Mouse (Mus musculus) lung, postnatal 0 days (tissue): Measurements from ENCODE around the gene Scfd2. TPM values are rescaled to one million over a fixed set of nuclear protein-coding genes. Genes with fewer than 3 reads are reported as not detected.

Source experiments
- ATAC-seq: fragments of 200-750 bp; cut with Nextera tagmentation; 2 replicates; pipeline ENCODE4 v1.8.0; 2017; ENCODE audit warnings: moderate library complexity
- DNase-seq: peaks from one replicate; pipeline ENCODE4 v3.0.0-alpha.2; 2016; ENCODE audit warnings: low spot score
- H3K27ac ChIP-seq: fragments of 300-500 bp; sonication (generic); 2 replicates; pipeline ENCODE4 v1.5.1; 2014; ENCODE audit warnings: antibody characterized with exemption, mild to moderate bottlenecking, low read length, mixed read lengths
- H3K27me3 ChIP-seq: fragments of 300-500 bp; sonication (generic); replicated peaks from 2 replicates; pipeline ENCODE4 v1.6.1; 2014; ENCODE audit warnings: low read length, mixed read lengths; ENCODE audit not compliant: insufficient read depth
- H3K36me3 ChIP-seq: fragments of 300-500 bp; sonication (generic); 2 replicates; pipeline ENCODE4 v1.6.1; 2014; ENCODE audit warnings: low read length, mixed read lengths; ENCODE audit not compliant: insufficient read depth
- H3K4me1 ChIP-seq: fragments of 300-500 bp; sonication (generic); 2 replicates; pipeline ENCODE4 v1.6.1; 2014; ENCODE audit warnings: antibody characterized with exemption, low read depth, low read length, mixed read lengths; ENCODE audit not compliant: insufficient read depth
- H3K4me2 ChIP-seq: fragments of 300-500 bp; sonication (generic); replicated peaks from 2 replicates; pipeline ENCODE4 v1.6.1; 2014; ENCODE audit warnings: low read depth, mild to moderate bottlenecking, low read length, moderate library complexity, mixed read lengths
- H3K4me3 ChIP-seq: fragments of 300-500 bp; sonication (generic); 2 replicates; pipeline ENCODE4 v1.5.1; 2014; ENCODE audit warnings: low read depth, low read length
- H3K9ac ChIP-seq: fragments of 300-500 bp; sonication (generic); replicated peaks from 2 replicates; pipeline ENCODE4 v1.6.1; 2014; ENCODE audit warnings: low read depth, mild to moderate bottlenecking
- H3K9me3 ChIP-seq: fragments of 300-500 bp; sonication (generic); 2 replicates; pipeline ENCODE4 v1.6.1; 2016; ENCODE audit warnings: low read length, mixed read lengths
- CTCF ChIP-seq: IDR thresholded peaks from 2 replicates; pipeline ENCODE4 v1.5.1; 2016; ENCODE audit warnings: antibody characterized with exemption, mild to moderate bottlenecking
- EP300 ChIP-seq: IDR thresholded peaks from 2 replicates; pipeline ENCODE4 v1.6.1; 2016; ENCODE audit warnings: antibody characterized with exemption, mild to moderate bottlenecking, control low read depth
- WGBS: fragments of 180-500 bp; shearing (Covaris S2); extraction: QIAGEN DNeasy Blood & Tissue Kit; methylation state at CpG from one replicate; pipeline ENCODE4 v1.1.7; 2014; 5-methylcytosine and 5-hydroxymethylcytosine counted together
- polyA plus RNA-seq: library from polyadenylated mRNA; unstranded; fragments of >200 nt; fragmentation: Nextera tagmentation; extraction: Ambion mirVana; gene quantifications from 2 replicates; pipeline ENCODE4 v1.2.1, GENCODE M21; 2015

Gene Scfd2
- polyA plus RNA-seq, 1 experiment from 2014 or later = 11.4 TPM

- Histone ChIP-seq H3K9me3 (no peaks in the 10 kb centered on the region), H3K27ac (no peak overlapping the region), H3K4me3 (no peak overlapping the region), H3K9ac (no peak overlapping the region), H3K36me3 (no peaks in the 10 kb centered on the region), H3K4me2 (no peak overlapping the region), H3K4me1 (peaks cover 11% of the 10 kb centered on the region), H3K27me3 (no peaks in the 10 kb centered on the region)
- peak; percentile 50 for DNase-seq
- TF ChIP-seq CTCF = no peak
- peak; percentile 58 for TF ChIP-seq EP300
- ATAC-seq = peak; percentile 63
- 43% methylated on average over 4 of the region's 4 CpGs for WGBS
Measured at GRCm38 (mm10) chr5:74304767-74305166, 226.8 kb downstream of the Scfd2 start.

- Histone ChIP-seq H3K36me3 (no peaks in the 10 kb centered on the region), H3K27me3 (no peaks in the 10 kb centered on the region), H3K9me3 (no peaks in the 10 kb centered on the region), H3K27ac (peak overlapping the region; percentile 10; the same call in 1 of the 2 replicates), H3K9ac (no peak overlapping the region), H3K4me2 (no peak overlapping the region), H3K4me1 (peaks cover 11% of the 10 kb centered on the region), H3K4me3 (no peak overlapping the region)
- DNase-seq (no peak), ATAC-seq (no peak)
- 53% methylated on average over 3 of the region's 3 CpGs for WGBS
- TF ChIP-seq CTCF (no peak), EP300 (no peak)
Measured at GRCm38 (mm10) chr5:74302331-74302730, 229.2 kb downstream of the Scfd2 start.

- no peak overlapping the region for H3K4me2 ChIP-seq
- H3K4me1 ChIP-seq = peaks cover 15% of the 10 kb centered on the region
- no peaks in the 10 kb centered on the region for H3K36me3 ChIP-seq
- WGBS = 74% methylated on average over 2 of the region's 2 CpGs
- no peaks in the 10 kb centered on the region for H3K9me3 ChIP-seq
- DNase-seq (peak; percentile 61), ATAC-seq (peak; percentile 70)
- H3K4me3 ChIP-seq = no peak overlapping the region
- H3K27me3 ChIP-seq = no peaks in the 10 kb centered on the region
- no peak overlapping the region for H3K9ac ChIP-seq
- H3K27ac ChIP-seq = no peak overlapping the region
- no peak for TF ChIP-seq CTCF
- TF ChIP-seq EP300 = no peak
Measured at GRCm38 (mm10) chr5:74301443-74301842, 230.1 kb downstream of the Scfd2 start.

GRCm38 (mm10) chr5:74300931-74301330, 230.6 kb downstream of the Scfd2 start:
- Histone ChIP-seq H3K27ac (no peak overlapping the region), H3K4me3 (no peak overlapping the region), H3K9ac (no peak overlapping the region), H3K36me3 (no peaks in the 10 kb centered on the region), H3K4me1 (peaks cover 19% of the 10 kb centered on the region), H3K27me3 (no peaks in the 10 kb centered on the region), H3K4me2 (no peak overlapping the region), H3K9me3 (no peaks in the 10 kb centered on the region)
- WGBS = 58% methylated on average over 5 of the region's 5 CpGs
- DNase-seq (no peak), ATAC-seq (no peak)
- TF ChIP-seq CTCF = no peak
- no peak for TF ChIP-seq EP300

- no peak for TF ChIP-seq EP300
- no peak for TF ChIP-seq CTCF
- H3K27ac ChIP-seq = no peak overlapping the region
- no peak overlapping the region for H3K4me2 ChIP-seq
- peak; percentile 63 for DNase-seq
- ATAC-seq = peak; percentile 64
- no peak overlapping the region for H3K9ac ChIP-seq
- 42% methylated on average over 4 of the region's 4 CpGs for WGBS
- H3K36me3 ChIP-seq = no peaks in the 10 kb centered on the region
- H3K9me3 ChIP-seq = no peaks in the 10 kb centered on the region
- peaks cover 19% of the 10 kb centered on the region for H3K4me1 ChIP-seq
- H3K27me3 ChIP-seq = no peaks in the 10 kb centered on the region
- no peak overlapping the region for H3K4me3 ChIP-seq
Measured at GRCm38 (mm10) chr5:74300140-74300539, 231.4 kb downstream of the Scfd2 start.

GRCm38 (mm10) chr5:74297113-74297512, 234.4 kb downstream of the Scfd2 start:
- no peak overlapping the region for H3K4me3 ChIP-seq
- H3K27me3 ChIP-seq = no peaks in the 10 kb centered on the region
- no peak overlapping the region for H3K4me2 ChIP-seq
- DNase-seq (peak; percentile 8), ATAC-seq (no peak)
- no peak overlapping the region for H3K27ac ChIP-seq
- no peaks in the 10 kb centered on the region for H3K9me3 ChIP-seq
- no peak overlapping the region for H3K9ac ChIP-seq
- H3K4me1 ChIP-seq = peaks cover 19% of the 10 kb centered on the region
- H3K36me3 ChIP-seq = no peaks in the 10 kb centered on the region
- 85% methylated on average over 5 of the region's 5 CpGs for WGBS
- no peak for TF ChIP-seq EP300
- TF ChIP-seq CTCF = peak; percentile 65

GRCm38 (mm10) chr5:74296096-74296495, 235.5 kb downstream of the Scfd2 start:
- WGBS = 53% methylated on average over 5 of the region's 5 CpGs
- Histone ChIP-seq H3K27ac (no peak overlapping the region), H3K36me3 (no peaks in the 10 kb centered on the region), H3K4me1 (peaks cover 21% of the 10 kb centered on the region), H3K9ac (no peak overlapping the region), H3K9me3 (no peaks in the 10 kb centered on the region), H3K4me2 (no peak overlapping the region), H3K4me3 (no peak overlapping the region), H3K27me3 (no peaks in the 10 kb centered on the region)
- peak; percentile 57 for DNase-seq
- TF ChIP-seq CTCF = no peak
- no peak for TF ChIP-seq EP300
- peak; percentile 32; the same call in 1 of the 2 replicates for ATAC-seq
